Mouse (Mus musculus) telencephalon, adult 2 months (tissue): ENCODE data around the gene Ntm.

Experiments used
- DNase-seq: peaks from one replicate; pipeline ENCODE4 v3.0.0-alpha.2; 2011; ENCODE audit warnings: low read depth, low spot score

Ntm gene

GRCm38 (mm10) chr9:29660059-29660613 is 302.8 kb downstream of the Ntm start:
- DNase-seq, result no peak

- no peak for DNase-seq
Measured at GRCm38 (mm10) chr9:29657761-29658465, 305.0 kb downstream of the Ntm start.

GRCm38 (mm10) chr9:29654885-29655284 is 308.1 kb downstream of the Ntm start:
- no peak for DNase-seq

- DNase-seq, result no peak
Measured at GRCm38 (mm10) chr9:29653678-29654235, 309.2 kb downstream of the Ntm start.

GRCm38 (mm10) chr9:29652854-29653253 is 310.1 kb downstream of the Ntm start:
- no peak for DNase-seq

GRCm38 (mm10) chr9:29651856-29652255 is 311.1 kb downstream of the Ntm start:
- DNase-seq, result no peak

- no peak for DNase-seq
Measured at GRCm38 (mm10) chr9:29651226-29651625, 311.7 kb downstream of the Ntm start.

- DNase-seq, result no peak
Measured at GRCm38 (mm10) chr9:29650679-29651078, 312.3 kb downstream of the Ntm start.

- no peak for DNase-seq
Measured at GRCm38 (mm10) chr9:29650266-29650665, 312.7 kb downstream of the Ntm start.

GRCm38 (mm10) chr9:29648256-29648655 is 314.7 kb downstream of the Ntm start:
- no peak for DNase-seq

- no peak for DNase-seq
Measured at GRCm38 (mm10) chr9:29647764-29648163, 315.2 kb downstream of the Ntm start.

GRCm38 (mm10) chr9:29645796-29646400 is 317.0 kb downstream of the Ntm start:
- no peak for DNase-seq

- DNase-seq, result peak; percentile 60
Measured at GRCm38 (mm10) chr9:29642997-29643657, 319.8 kb downstream of the Ntm start.

GRCm38 (mm10) chr9:29637335-29637734 is 325.6 kb downstream of the Ntm start:
- no peak for DNase-seq

GRCm38 (mm10) chr9:29617181-29617580 is 345.8 kb downstream of the Ntm start:
- DNase-seq, result no peak

GRCm38 (mm10) chr9:29612020-29612612 is 350.8 kb downstream of the Ntm start:
- DNase-seq, result peak; percentile 59

GRCm38 (mm10) chr9:29610867-29611266 is 352.1 kb downstream of the Ntm start:
- DNase-seq, result no peak

- no peak for DNase-seq
Measured at GRCm38 (mm10) chr9:29597665-29598064, 365.3 kb downstream of the Ntm start.

GRCm38 (mm10) chr9:29595321-29595720 is 367.6 kb downstream of the Ntm start:
- no peak for DNase-seq

- DNase-seq, result no peak
Measured at GRCm38 (mm10) chr9:29594537-29595294, 368.2 kb downstream of the Ntm start.

- no peak for DNase-seq
Measured at GRCm38 (mm10) chr9:29587376-29587775, 375.6 kb downstream of the Ntm start.
